Mouse (Mus musculus): ENCODE data around the gene Leng9.

Leng9 gene

GRCm38 (mm10) chr7:4144766-4145551 is 5.2 kb downstream of the Leng9 start:
- in situ Hi-C loops (cut with MboI, MseI), result loop anchor here (5.0 to 25.0 kb wide), 3 partner anchors 372 to 917 kb away; partner anchors contain the start of genes Pirb, Rps9, Tnnt1 and U2af2

- in situ Hi-C loops (cut with MboI, MseI), result loop anchor here (5.0 to 25.0 kb wide), 3 partner anchors 373 to 918 kb away; partner anchors contain the start of genes Pirb, Rps9, Tnnt1 and U2af2
Measured at GRCm38 (mm10) chr7:4144046-4144445, 6.1 kb downstream of the Leng9 start.

DNA sequence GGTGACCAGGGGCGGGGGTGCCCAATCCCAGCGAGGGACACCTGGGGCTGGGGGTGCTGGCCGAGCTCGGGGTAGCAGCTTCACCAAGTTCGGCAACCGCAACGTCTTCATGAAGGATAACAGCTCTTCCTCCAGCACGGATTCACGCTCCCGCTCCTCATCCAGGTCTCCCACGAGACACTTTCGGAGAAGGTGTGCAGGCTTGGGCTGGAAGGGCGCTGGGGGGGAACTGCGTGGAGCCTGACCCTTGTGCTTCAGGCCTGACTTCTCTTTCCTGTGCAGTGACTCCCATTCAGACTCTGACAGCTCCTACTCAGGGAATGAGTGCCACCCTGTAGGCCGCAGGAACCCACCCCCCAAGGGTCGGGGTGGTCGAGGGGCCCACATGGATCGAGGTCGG is 6.7 kb downstream of the Leng9 start:
- in situ Hi-C loops (cut with MboI, MseI), result loop anchor here (5.0 to 25.0 kb wide), 3 partner anchors 374 to 919 kb away; partner anchors contain the start of genes Pirb, Rps9, Tnnt1 and U2af2

- in situ Hi-C loops (cut with MboI, MseI), result loop anchor here (5.0 to 25.0 kb wide), 3 partner anchors 374 to 919 kb away; partner anchors contain the start of genes Pirb, Rps9, Tnnt1 and U2af2
Measured at GRCm38 (mm10) chr7:4142796-4143445, 7.3 kb downstream of the Leng9 start.

DNA sequence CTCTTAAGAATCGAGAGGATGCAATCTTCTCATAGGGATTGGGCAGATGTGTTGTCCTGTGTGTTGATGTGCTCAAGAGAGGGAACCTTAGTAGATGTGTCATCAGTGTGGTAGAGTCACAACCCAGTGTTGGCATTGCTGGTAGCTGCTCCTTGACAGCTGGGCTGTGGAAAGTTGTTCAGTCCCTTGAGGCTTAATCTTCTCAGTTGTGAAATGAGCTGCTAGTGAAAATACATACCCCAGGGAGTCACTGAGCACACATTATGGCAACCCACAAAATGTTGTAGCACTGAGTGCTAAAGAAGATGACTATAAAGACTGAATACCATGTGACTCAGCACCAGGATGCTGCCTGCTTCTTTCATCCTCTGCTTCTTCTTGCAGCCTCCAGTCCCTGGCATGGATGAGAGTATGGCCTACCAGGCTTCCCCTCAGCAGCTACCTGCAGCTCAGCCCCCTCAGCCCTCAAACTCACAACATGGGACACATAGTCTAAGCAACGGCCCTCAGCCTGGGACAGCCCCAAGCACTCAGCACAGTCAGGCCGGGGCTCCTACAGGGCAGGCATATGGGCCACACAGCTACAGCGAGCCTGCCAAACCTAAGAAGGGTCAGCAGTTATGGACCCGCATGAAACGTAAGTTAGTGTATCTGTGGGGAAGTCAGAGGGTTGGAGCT is 8.4 kb downstream of the Leng9 start:
- in situ Hi-C loops (cut with MboI, MseI), result loop anchor here (5.0 to 25.0 kb wide), 3 partner anchors 376 to 921 kb away; partner anchors contain the start of genes Pirb, Rps9, Tnnt1 and U2af2

DNA sequence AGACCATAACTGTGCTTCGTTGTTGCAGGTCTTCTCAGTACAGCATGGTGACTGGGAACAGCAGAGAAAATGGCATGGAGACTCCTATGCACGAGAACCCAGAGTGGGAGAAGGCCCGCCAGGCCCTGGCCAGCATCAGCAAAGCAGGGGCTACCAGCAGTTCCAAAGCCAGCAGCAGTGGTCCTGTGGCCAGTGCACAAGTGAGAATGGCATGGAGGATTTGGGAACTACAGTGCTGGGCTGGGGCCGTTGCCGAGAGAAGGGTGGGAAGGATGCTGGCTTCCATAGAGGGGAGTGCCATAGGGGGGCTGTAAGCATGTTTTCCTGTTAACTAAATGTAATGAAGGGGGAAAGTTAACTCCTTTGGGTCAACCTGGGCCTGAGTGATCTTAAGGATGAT is 10.8 kb downstream of the Leng9 start:
- in situ Hi-C loops (cut with MboI, MseI), result loop anchor here (25.0 kb wide), 2 partner anchors 427 to 923 kb away; partner anchors contain the start of genes Pirb, Rps9, U2af2 and Zfp580

DNA sequence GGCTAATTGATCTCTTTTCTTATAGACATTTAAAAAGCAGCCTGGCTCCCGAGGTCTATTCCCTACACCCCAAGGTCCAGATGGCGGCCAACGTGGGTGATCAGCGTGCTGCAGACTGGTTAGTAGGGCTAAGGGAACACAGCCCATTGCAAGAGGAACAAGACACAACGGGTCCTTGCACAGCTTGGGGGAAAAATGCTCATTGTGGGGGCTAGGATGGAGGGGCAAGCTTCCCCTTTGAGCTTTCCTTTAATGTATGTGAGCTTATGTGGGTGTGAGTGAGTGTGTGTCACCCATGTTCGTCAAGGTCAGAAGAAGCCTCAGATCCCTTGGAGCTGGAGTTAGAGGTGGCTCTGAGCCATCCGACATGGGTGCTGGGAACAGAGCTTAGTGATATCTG is 11.5 kb downstream of the Leng9 start:
- in situ Hi-C loops (cut with MboI, MseI), result loop anchor here (25.0 kb wide), 2 partner anchors 426 to 924 kb away; partner anchors contain the start of genes Pirb, Rps9, U2af2 and Zfp580

DNA sequence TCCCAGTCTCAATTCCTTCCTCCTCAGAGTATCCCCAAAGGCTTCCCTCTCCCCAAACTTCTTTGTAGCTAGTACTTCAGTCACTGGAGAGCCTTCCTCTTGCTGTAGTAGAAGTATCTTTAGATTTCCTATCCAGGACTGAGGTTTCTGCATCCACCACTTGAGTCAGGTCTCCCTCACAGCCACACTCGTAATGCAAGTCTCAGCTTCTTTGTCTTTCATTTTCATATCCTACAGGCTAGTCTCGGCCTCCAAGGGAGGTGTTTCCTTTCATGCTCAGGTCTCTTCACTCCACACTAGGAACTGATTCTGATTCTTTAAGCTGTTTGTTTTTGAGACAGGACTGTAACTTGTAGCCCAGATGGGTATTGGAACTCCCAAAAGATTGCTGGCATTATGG is 12.0 kb downstream of the Leng9 start:
- in situ Hi-C loops (cut with MboI, MseI), result loop anchor here (25.0 kb wide), 2 partner anchors 426 to 924 kb away; partner anchors contain the start of genes Pirb, Rps9, U2af2 and Zfp580

- in situ Hi-C loops (cut with MboI, MseI), result loop anchor here (25.0 kb wide), 2 partner anchors 425 to 925 kb away; partner anchors contain the start of genes Pirb, Rps9, U2af2 and Zfp580
Measured at GRCm38 (mm10) chr7:4137746-4138145, 12.4 kb downstream of the Leng9 start.

- in situ Hi-C loops (cut with MboI, MseI), result loop anchor here (25.0 kb wide), 2 partner anchors 425 to 925 kb away; partner anchors contain the start of genes Pirb, Rps9, U2af2 and Zfp580
Measured at GRCm38 (mm10) chr7:4136771-4137531, 13.2 kb downstream of the Leng9 start, which contains the start of gene Leng8. Gene Leng8, plus strand, starts transcription at chr7:4137039.

DNA sequence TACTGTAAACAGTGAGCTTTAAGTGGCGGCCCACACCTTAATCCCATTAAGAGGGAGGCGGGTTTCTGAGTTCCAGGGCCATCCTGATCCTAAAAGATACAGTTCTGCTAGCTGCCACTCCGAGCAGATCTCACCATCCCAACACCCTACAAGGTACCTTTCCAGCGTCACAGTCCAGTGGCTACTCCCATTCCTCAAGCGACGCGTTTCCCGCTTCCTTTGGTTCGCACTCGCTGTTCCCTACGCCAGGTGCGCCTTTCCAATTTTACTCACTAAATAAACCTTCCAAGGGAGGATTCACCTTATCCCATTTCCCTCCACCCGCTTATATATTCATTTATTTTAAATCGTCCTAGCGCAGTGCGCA is 13.8 kb downstream of the Leng9 start:
- in situ Hi-C loops (cut with MboI, MseI), result loop anchor here (25.0 kb wide), 2 partner anchors 424 to 926 kb away; partner anchors contain the start of genes Pirb, Rps9, U2af2 and Zfp580

- in situ Hi-C loops (cut with MboI, MseI), result loop anchor here (25.0 kb wide), 2 partner anchors 423 to 927 kb away; partner anchors contain the start of genes Pirb, Rps9, U2af2 and Zfp580
Measured at GRCm38 (mm10) chr7:4134911-4135310, 15.3 kb downstream of the Leng9 start.

- in situ Hi-C loops (cut with MboI, MseI), result loop anchor here (25.0 kb wide), 2 partner anchors 421 to 929 kb away; partner anchors contain the start of genes Pirb, Rps9, U2af2 and Zfp580
Measured at GRCm38 (mm10) chr7:4132998-4133397, 17.2 kb downstream of the Leng9 start.

GRCm38 (mm10) chr7:4132581-4132980 is 17.6 kb downstream of the Leng9 start:
- in situ Hi-C loops (cut with MboI, MseI), result loop anchor here (25.0 kb wide), 2 partner anchors 420 to 930 kb away; partner anchors contain the start of genes Pirb, Rps9, U2af2 and Zfp580

- in situ Hi-C loops (cut with MboI, MseI), result loop anchor here (25.0 kb wide), 2 partner anchors 420 to 930 kb away; partner anchors contain the start of genes Pirb, Rps9, U2af2 and Zfp580
Measured at GRCm38 (mm10) chr7:4131964-4132363, 18.2 kb downstream of the Leng9 start.

- in situ Hi-C loops (cut with MboI, MseI), result loop anchor here (25.0 kb wide), 2 partner anchors 419 to 931 kb away; partner anchors contain the start of genes Pirb, Rps9, U2af2 and Zfp580
Measured at GRCm38 (mm10) chr7:4130686-4131452, 19.3 kb downstream of the Leng9 start.

GRCm38 (mm10) chr7:4128860-4129259 is 21.3 kb downstream of the Leng9 start:
- in situ Hi-C loops (cut with MboI, MseI), result loop anchor here (5.0 to 25.0 kb wide), 4 partner anchors 308 to 933 kb away; partner anchors contain the start of genes Pirb, Rps9, Tnni3 and U2af2

DNA sequence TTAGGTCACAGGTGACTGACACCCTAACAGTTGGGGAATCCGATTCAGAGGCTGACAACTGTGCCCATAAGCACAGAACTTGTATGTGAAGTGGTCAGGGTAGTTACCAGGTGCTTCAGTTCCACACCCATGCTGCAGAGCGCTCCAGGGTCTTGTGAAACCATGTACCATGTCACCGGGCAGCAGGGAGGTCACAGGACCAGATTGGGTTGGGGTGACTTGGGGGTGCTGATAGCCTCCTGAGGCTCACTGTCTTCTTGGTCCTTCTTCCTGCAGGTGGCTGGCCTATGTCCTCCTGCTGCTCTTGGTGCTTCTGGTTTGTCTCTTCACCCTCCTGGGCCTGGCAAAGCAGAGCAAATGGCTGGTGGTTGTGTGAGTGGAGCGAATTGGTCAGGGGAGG is 22.3 kb downstream of the Leng9 start:
- in situ Hi-C loops (cut with MboI, MseI), result loop anchor here (5.0 to 25.0 kb wide), 4 partner anchors 309 to 934 kb away; partner anchors contain the start of genes Pirb, Rps9, Tnni3 and U2af2
